ENCODE assay signal across 8 mouse cellular contexts in genomic region chr13:46838551-46838950, GRCm38 (mm10).
DNase-seq lines count a peak whose midpoint lies in the region; ATAC-seq and TF ChIP-seq lines count a peak whose summit lies in the region.

No protein-coding gene starts in this region.

- ATAC-seq in hindbrain, embryonic 11.5 days (ENCODE audit: low FRiP score), result no peak
- ATAC-seq in lung, embryonic 14.5 days (ENCODE audit: insufficient read depth), result no peak
- no peak for ATAC-seq in intestine, embryonic 16.5 days

- peak; percentile 29 for DNase-seq in hindbrain, embryonic 11.5 days (ENCODE audit: low spot score)
- no peak for DNase-seq in hindbrain, embryonic 10.5 days (ENCODE audit: low spot score)
- DNase-seq in thymus, postnatal 4 days, result peak; percentile 42
- no peak for DNase-seq in thymus, postnatal 25 days
- DNase-seq in cerebellum, adult 9-10 months, result peak; percentile 80
- DNase-seq in lung, embryonic 14.5 days, result peak; percentile 76
- no peak for DNase-seq in frontal cortex, postnatal 10 days (ENCODE audit: low spot score in 2 of 2)

- H3K4me2 ChIP-seq in hindbrain, embryonic 11.5 days (replicated peaks; ENCODE audit: low read depth, low read length), result no peak overlapping the region
- no peak overlapping the region for H3K4me2 ChIP-seq in lung, embryonic 14.5 days
- H3K4me2 ChIP-seq in intestine, embryonic 16.5 days (ENCODE audit: low read depth, low read length), result no peak overlapping the region

- no peak overlapping the region for H3K27ac ChIP-seq in hindbrain, embryonic 11.5 days (ENCODE audit: low read depth, low read length)
- no peak overlapping the region for H3K27ac ChIP-seq in hindbrain, embryonic 10.5 days
- H3K27ac ChIP-seq in lung, embryonic 14.5 days (ENCODE audit: low read depth), result no peak overlapping the region
- H3K27ac ChIP-seq in intestine, embryonic 16.5 days (ENCODE audit: low read length), result no peak overlapping the region

- WGBS in hindbrain, embryonic 11.5 days, result 77% methylated on average over 2 of the region's 2 CpGs
- WGBS in hindbrain, embryonic 10.5 days, result 67% methylated on average over 2 of the region's 2 CpGs
- WGBS in lung, embryonic 14.5 days, result 59% methylated on average over 2 of the region's 2 CpGs
- 57% methylated on average over 2 of the region's 2 CpGs for WGBS in intestine, embryonic 16.5 days

- no peaks in the 10 kb centered on the region for H3K36me3 ChIP-seq in hindbrain, embryonic 11.5 days (ENCODE audit: control insufficient read depth, insufficient read depth, low read length)
- peaks cover 28% of the 10 kb centered on the region for H3K36me3 ChIP-seq in hindbrain, embryonic 10.5 days
- no peaks in the 10 kb centered on the region for H3K36me3 ChIP-seq in lung, embryonic 14.5 days (ENCODE audit: insufficient read depth)
- 0 out of 2 replicates have a peak, but pooled peaks cover 4% of the 10 kb centered on the region for H3K36me3 ChIP-seq in intestine, embryonic 16.5 days (ENCODE audit: control insufficient read depth, insufficient read depth, low read length)

- no peak overlapping the region for H3K9ac ChIP-seq in hindbrain, embryonic 11.5 days (ENCODE audit: low read depth, low read length)
- H3K9ac ChIP-seq in lung, embryonic 14.5 days, result no peak overlapping the region
- H3K9ac ChIP-seq in intestine, embryonic 16.5 days (ENCODE audit: low read depth, low read length), result no peak overlapping the region

- no peaks in the 10 kb centered on the region for H3K9me3 ChIP-seq in hindbrain, embryonic 11.5 days (ENCODE audit: control insufficient read depth, low read length)
- peaks cover 3% of the 10 kb centered on the region; the same call in 1 of the 2 replicates for H3K9me3 ChIP-seq in hindbrain, embryonic 10.5 days
- H3K9me3 ChIP-seq in lung, embryonic 14.5 days (ENCODE audit: low read depth, low read length), result no peaks in the 10 kb centered on the region
- H3K9me3 ChIP-seq in intestine, embryonic 16.5 days (ENCODE audit: control insufficient read depth, low read length), result no peaks in the 10 kb centered on the region

- no peak overlapping the region for H3K4me3 ChIP-seq in hindbrain, embryonic 11.5 days (ENCODE audit: low read depth, low read length)
- no peak overlapping the region for H3K4me3 ChIP-seq in hindbrain, embryonic 10.5 days
- no peak overlapping the region for H3K4me3 ChIP-seq in lung, embryonic 14.5 days (ENCODE audit: low read depth, low read length)
- H3K4me3 ChIP-seq in intestine, embryonic 16.5 days (ENCODE audit: low read length), result no peak overlapping the region

- H3K4me1 ChIP-seq in hindbrain, embryonic 11.5 days (replicated peaks; ENCODE audit: control insufficient read depth, insufficient read depth, low read length), result no peaks in the 10 kb centered on the region
- H3K4me1 ChIP-seq in hindbrain, embryonic 10.5 days (replicated peaks), result peaks cover 13% of the 10 kb centered on the region; the same call in 1 of the 2 replicates
- H3K4me1 ChIP-seq in lung, embryonic 14.5 days (ENCODE audit: insufficient read depth), result no peaks in the 10 kb centered on the region; the same call in 1 of the 2 replicates
- H3K4me1 ChIP-seq in intestine, embryonic 16.5 days (ENCODE audit: control insufficient read depth, insufficient read depth, low read length), result no peaks in the 10 kb centered on the region

- no peaks in the 10 kb centered on the region for H3K27me3 ChIP-seq in hindbrain, embryonic 11.5 days (ENCODE audit: control insufficient read depth, insufficient read depth, low read length)
- H3K27me3 ChIP-seq in hindbrain, embryonic 10.5 days (ENCODE audit: insufficient read depth, poor library complexity, severe bottlenecking), result no peaks in the 10 kb centered on the region
- H3K27me3 ChIP-seq in lung, embryonic 14.5 days (ENCODE audit: insufficient read depth, low read length), result no peaks in the 10 kb centered on the region
- H3K27me3 ChIP-seq in intestine, embryonic 16.5 days (replicated peaks; ENCODE audit: control insufficient read depth, insufficient read depth, low read length), result no peaks in the 10 kb centered on the region

- peak; percentile 66 for TF ChIP-seq CTCF in lung, embryonic 14.5 days (IDR thresholded peaks at IDR 0.05; ENCODE audit: low read depth)

Comparison
In these comparisons a context has a peak if more than half of its experiments do, and no peak if none do; other contexts are left out.
1. DNase-seq: peak in hindbrain, embryonic 11.5 days (single experiment), thymus, postnatal 4 days (single experiment), cerebellum, adult 9-10 months (single experiment) and lung, embryonic 14.5 days (single experiment); none in hindbrain, embryonic 10.5 days (single experiment), thymus, postnatal 25 days (single experiment) and frontal cortex, postnatal 10 days (0 of 2).